Mouse (Mus musculus) cerebellum, postnatal 14 days (tissue): ENCODE measurements at regions not wholly inside any gene's neighbourhood (a gene's known extent, or its start where the extent isn't known, plus 50 kb on each side); places are given as distances from the start of the nearest gene placed in this dataset.
A peak's percentile ranks its signal among the peaks of the same experiment; 100 is the strongest.

Experiments used
- DNase-seq, 2 experiments: peaks; one replicate each; pipeline ENCODE4 v3.0.0; 2021; ENCODE audit warnings: mixed read lengths in 2 of 2

GRCm38 (mm10) chr6:50973231-50973654, 319.0 kb upstream of the Npvf start:
- DNase-seq: no peak

GRCm38 (mm10) chr6:50973815-50974214, 319.6 kb upstream of the Npvf start:
- no peak for DNase-seq

DNA sequence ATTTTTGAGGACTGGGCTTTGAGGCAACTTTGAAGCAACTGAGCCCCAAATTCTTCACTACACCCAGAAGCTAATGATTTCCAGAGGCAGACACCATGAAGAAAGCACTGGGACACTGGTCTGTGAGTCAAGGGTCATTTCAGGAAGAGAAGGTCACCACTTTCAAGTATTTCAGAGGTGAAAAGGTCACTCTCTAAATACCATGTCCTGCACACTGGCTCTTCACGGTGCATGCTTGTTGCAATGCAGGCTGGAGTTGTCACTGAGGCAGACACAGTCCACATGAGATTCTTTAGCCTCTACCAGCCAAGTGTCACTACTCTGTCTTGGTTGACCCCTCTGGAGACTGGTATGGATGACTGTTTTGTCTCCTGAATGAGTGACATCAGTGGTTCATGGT, 320.7 kb upstream of the Npvf start:
- no peak for DNase-seq

DNA sequence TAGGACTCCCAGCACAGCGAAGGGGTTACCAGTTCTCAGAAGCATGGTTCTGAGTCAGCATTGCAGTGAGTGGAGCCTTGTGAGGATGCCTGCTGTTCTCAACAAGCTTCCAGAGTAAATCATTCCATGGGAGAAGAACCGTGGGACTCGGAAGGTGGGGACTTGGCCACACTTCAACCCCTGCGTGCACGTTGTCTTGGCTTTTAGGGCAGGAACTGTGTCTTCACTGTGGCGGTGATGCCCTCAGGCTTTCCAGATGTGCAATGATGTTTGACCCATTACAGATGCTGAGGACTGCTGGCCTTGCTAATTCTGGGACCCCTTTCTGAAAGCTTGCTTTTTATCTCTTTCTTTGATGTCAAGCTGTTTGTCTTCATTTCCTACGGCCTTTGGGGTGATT, 322.7 kb upstream of the Npvf start:
- DNase-seq: no peak

GRCm38 (mm10) chr6:50977381-50977780, 323.1 kb upstream of the Npvf start:
- DNase-seq: no peak

GRCm38 (mm10) chr6:50978016-50978415, 323.8 kb upstream of the Npvf start:
- DNase-seq: no peak

DNA sequence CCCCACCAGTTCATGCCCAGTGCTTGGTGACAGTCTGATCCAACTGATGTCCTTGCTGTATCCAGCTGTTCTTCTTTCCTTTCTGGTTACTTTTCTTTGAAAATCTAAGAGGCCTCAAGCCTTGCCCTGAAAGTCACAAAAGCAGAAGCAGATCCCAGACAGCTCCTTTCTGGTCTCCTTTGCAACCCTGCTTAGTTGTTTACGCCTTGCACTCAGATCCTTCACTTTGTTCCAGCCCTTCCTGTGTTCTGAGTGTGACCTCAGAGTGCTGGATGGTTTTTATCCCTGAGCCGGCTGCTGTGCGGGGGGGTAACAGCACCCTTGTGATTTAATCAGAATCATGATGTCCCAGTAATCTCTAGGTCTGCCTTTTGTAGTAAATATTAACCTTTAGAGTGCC, 324.3 kb upstream of the Npvf start:
- no peak for DNase-seq

- no peak for DNase-seq
Observed at GRCm38 (mm10) chr6:50979764-50980163, 325.5 kb upstream of the Npvf start.

DNA sequence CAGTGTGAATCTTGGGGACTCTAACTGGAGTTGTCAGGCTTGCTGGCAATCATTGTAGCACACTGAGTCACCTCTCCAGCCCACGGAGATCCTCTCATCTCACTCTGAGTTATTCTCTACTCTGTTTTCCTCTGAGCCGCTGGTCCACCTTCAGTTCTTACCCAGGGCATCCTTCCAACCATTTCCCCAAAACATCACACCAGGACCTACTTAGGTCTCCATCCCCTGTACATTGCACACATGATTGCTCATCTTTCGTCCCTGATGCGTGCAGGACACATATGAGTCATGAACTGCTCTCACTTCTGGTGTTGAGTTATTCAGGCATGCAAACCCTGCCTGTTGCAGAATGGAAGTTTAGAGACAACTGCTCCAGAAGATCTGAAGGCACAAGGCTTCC, 326.1 kb upstream of the Npvf start:
- no peak for DNase-seq

DNA sequence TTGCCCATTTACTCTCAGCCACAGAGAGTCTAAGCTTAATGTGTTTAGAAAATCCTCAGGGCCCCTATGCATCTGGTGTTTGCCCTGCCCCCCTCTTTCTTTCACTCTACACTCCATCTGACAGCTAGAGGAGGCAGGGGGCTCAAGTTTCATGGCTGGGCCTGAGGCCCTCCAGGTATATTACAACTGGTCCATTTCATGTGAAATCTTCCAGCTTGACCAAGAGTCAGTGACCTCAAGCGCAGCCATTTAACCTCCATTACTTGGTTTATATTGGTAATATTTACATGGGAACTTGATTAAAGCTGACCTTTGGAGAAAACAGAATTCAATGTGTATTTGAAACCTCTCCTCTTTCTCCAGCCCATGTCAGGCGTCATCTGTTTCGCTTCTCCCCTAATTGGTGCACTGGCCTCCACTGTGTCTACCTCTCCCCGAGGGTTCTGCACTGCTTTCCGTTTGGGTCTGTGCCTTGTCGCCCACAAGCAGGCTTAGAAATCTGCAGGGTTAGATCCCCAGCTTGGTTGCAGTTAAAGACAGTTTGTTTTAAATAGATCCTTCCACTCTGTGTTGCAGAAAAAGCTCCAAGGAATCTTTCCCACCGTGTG, 327.6 kb upstream of the Npvf start:
- DNase-seq: no peak

GRCm38 (mm10) chr6:50982856-50983255, 328.6 kb upstream of the Npvf start:
- no peak for DNase-seq

DNA sequence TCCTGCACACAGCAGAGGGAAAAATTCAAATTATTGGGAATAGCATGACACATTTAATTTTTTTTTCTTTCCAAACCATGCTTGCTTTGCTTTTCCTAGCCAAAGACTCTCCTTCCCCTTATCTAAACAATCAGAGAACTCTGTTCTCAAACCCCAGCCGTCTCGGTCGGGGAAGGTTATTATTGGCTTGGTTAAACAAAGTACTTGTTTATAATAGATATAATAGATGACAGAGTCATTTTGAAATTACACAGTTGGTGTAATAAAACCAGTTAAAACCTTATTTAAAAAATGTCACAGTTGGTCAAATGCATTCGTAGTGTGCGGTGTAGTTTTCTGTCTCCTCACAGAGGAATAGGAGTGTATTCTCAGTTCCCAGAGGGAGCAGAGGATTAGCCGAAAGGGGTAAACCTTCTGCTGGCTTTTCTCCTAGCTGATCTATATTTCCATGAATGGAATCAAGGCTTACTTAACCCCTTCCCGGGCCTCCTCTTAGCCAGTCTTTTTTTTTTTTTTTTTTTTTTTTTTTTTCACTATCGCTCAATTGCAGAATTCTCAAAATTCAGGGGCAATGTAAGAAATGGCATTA, 329.4 kb upstream of the Npvf start:
- no peak for DNase-seq

DNA sequence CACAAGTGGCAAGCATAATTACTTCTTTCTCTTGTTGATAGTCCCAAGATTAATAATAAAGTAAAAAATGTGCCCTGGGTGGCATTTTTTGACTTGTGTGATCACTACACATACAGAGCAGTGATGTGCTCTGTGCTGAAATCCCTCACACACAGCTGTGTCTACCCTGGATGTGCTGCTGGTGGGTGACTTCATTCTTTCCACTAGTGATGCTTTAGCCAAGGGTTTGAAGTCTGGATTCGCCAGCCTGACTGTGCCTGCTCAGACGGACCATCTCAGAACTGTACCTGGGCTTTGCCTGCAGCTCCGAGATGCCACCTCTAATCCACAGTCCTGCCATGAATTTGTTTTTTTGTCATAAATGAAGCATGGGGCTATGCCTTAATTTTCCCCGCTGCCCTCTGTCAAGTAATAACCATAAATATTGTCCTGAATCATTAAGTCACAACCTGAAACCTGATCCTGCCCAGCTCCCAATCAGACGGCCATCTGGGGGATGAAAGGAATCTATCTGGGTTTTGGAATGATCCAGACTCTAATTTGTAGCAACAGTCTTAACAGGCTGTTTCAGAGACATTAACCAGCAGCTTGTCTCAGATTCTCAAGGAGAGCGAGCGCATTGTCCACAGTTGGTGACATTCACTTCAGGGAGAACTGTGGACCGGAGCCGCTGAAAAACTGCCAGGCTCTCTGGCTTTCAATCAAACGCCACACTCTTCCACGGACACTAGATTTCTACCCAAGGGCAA, 330.1 kb upstream of the Npvf start:
- DNase-seq: peak; percentile 63 to 66

- DNase-seq: peak; percentile 26 to 36
Observed at GRCm38 (mm10) chr6:50986270-50986924, 332.2 kb upstream of the Npvf start.

- DNase-seq: peak; percentile 35 to 56
Observed at GRCm38 (mm10) chr6:50988561-50988960, 334.3 kb upstream of the Npvf start.

GRCm38 (mm10) chr6:50991528-50992125, 337.4 kb upstream of the Npvf start:
- DNase-seq: no peak

- no peak for DNase-seq
Observed at GRCm38 (mm10) chr6:50993952-50994351, 339.7 kb upstream of the Npvf start.

- DNase-seq: no peak
Observed at GRCm38 (mm10) chr6:51002713-51003112, 348.5 kb upstream of the Npvf start.

DNA sequence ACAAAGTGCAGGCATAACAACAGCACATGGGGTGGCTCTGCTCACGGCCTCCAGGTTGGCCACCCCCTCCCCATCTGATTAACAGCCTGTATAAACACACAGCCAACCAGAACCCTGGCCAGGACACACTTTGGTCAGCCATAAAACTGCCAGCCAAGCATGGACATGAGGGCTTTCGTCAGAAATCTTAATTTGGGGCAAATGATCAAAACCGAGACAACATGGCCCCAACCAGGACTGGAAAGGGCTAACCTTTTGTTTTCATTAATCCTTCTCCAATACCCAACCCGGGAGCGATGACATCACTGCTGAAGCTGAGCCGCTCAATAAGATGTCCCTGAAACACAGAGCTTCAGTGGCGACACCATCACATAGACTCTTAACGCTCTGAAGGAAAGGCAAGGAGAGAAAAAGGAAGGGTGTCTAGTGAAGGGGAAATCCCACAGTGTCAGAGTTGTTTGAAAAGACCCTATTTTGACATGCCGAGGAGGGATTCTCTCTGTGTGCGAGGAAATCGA, 351.9 kb upstream of the Npvf start:
- DNase-seq: peak; percentile 41 to 53

DNA sequence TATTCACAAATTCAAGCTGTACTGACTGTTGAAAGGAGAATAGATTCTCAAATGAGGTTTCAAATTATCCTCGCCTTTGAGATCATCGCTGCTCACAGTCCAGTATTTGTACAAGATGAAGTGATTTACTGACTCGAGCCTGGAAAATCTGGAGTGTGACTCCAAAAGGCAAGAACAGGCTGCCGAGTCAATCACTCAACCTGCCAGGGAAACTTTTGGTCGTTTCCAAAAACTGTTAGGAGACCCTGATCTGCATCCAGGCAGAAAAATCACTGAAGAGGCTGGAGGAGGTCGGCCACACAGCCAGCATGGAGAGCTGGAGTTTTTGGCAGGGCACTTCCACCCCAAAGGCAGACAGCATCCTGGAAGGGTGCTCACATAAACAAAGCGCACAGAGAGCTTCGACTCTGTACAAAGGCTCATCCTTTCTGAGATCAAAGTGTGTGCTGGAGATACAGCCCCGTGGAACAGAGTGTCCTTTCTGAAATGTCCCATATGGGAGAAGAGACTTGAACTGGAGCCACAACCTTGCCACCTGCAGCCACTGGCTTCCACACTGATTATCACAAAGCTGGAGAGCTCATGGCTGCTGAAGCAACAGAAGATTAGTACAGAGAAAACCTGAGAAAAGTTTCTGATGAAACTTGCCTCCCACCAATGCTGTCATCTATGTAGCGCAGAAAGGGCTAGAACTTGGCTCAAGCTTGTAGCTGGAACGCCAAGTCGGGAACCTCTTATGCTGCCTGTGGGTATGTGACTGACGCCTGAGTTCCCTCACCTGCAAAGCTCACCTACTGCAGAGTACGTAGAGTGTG, 355.5 kb upstream of the Npvf start:
- peak in 1 of 2 experiments; percentile 35 for DNase-seq

- DNase-seq: no peak
Observed at GRCm38 (mm10) chr6:51010536-51010935, 356.3 kb upstream of the Npvf start.
